Mouse (Mus musculus) thymus, adult 2 months (tissue): ENCODE results near the gene Lrtm2. TPM values are rescaled to one million over a fixed set of nuclear protein-coding genes. Genes with fewer than 3 reads are reported as not detected.
"Not testable (repeated sequence)": the region's sequence is repeated elsewhere in the genome, so short reads cannot be mapped to it uniquely, and the experiment has no call there.

Source experiments
- DNase-seq: peaks from one replicate; pipeline ENCODE4 v3.0.0; 2021
- H3K27ac ChIP-seq: fragments of 200-500 bp; 2 replicates; pipeline ENCODE4 v1.5.1; 2012; ENCODE audit warnings: low read length, control low read depth; ENCODE audit not compliant: control insufficient read depth, insufficient read depth
- H3K27me3 ChIP-seq: fragments of 200-500 bp; 2 replicates; pipeline ENCODE4 v1.6.1; 2012; ENCODE audit warnings: mild to moderate bottlenecking, low read length, moderate library complexity, mixed read lengths; ENCODE audit not compliant: control insufficient read depth, insufficient read depth
- H3K36me3 ChIP-seq: fragments of 200-500 bp; 2 replicates; pipeline ENCODE4 v1.6.1; 2012; ENCODE audit warnings: mild to moderate bottlenecking, low read length, moderate library complexity; ENCODE audit not compliant: control insufficient read depth, insufficient read depth
- H3K4me1 ChIP-seq: fragments of 200-500 bp; replicated peaks from 2 replicates; pipeline ENCODE4 v1.6.1; 2012; ENCODE audit warnings: low read length; ENCODE audit not compliant: control insufficient read depth, insufficient read depth
- H3K4me3 ChIP-seq: fragments of 200-500 bp; 2 replicates; pipeline ENCODE4 v1.5.1; 2012; ENCODE audit warnings: mild to moderate bottlenecking, low read length, control low read depth, moderate library complexity; ENCODE audit not compliant: control insufficient read depth, insufficient read depth
- CTCF ChIP-seq: fragments of 200-500 bp; IDR thresholded peaks from 2 replicates; pipeline ENCODE4 v1.5.1; 2012; ENCODE audit warnings: mild to moderate bottlenecking, control low read depth, low read length, moderate library complexity, borderline replicate concordance; ENCODE audit not compliant: control insufficient read depth, poor library complexity, insufficient read depth; ENCODE audit errors: extremely low read depth
- POLR2A ChIP-seq: fragments of 200-500 bp; IDR thresholded peaks from 2 replicates; pipeline ENCODE4 v1.6.1; 2012; ENCODE audit warnings: mild to moderate bottlenecking, low read length, control low read depth, moderate library complexity; ENCODE audit not compliant: control insufficient read depth, poor library complexity, insufficient read depth; ENCODE audit errors: extremely low read depth
- WGBS: fragments of 180-500 bp; shearing (Covaris S2); methylation state at CpG from one replicate; pipeline ENCODE4 v1.1.7; 2018; 5-methylcytosine and 5-hydroxymethylcytosine counted together
- polyA plus RNA-seq: library from polyadenylated mRNA; depleted of rRNA; stranded (reverse); fragments of >200 nt; gene quantifications from 2 replicates; pipeline ENCODE4 v1.2.3, GENCODE M21; 2012

Gene Lrtm2
- polyA plus RNA-seq, 1 experiment: 1.4 TPM

- no peak for DNase-seq
- Histone ChIP-seq H3K4me3 (no peak overlapping the region), H3K27me3 (no peaks in the 10 kb centered on the region), H3K27ac (no peak overlapping the region), H3K36me3 (peaks cover 42% of the 10 kb centered on the region), H3K4me1 (peaks cover 9% of the 10 kb centered on the region)
- WGBS: 72% methylated on average over 2 of the region's 2 CpGs
- no peak for TF ChIP-seq CTCF
- TF ChIP-seq POLR2A: no peak
These were observed 36.8 kb upstream of the Lrtm2 start for GRCm38 (mm10) chr6:119367382-119367781.

- DNase-seq, H3K4me1 ChIP-seq, H3K27ac ChIP-seq, H3K27me3 ChIP-seq, H3K4me3 ChIP-seq: not testable (repeated sequence)
- peaks cover 42% of the 10 kb centered on the region for H3K36me3 ChIP-seq
- 12% methylated on average over 4 of the region's 4 CpGs for WGBS
These were observed 36.2 kb upstream of the Lrtm2 start for GRCm38 (mm10) chr6:119366800-119367199.

DNA sequence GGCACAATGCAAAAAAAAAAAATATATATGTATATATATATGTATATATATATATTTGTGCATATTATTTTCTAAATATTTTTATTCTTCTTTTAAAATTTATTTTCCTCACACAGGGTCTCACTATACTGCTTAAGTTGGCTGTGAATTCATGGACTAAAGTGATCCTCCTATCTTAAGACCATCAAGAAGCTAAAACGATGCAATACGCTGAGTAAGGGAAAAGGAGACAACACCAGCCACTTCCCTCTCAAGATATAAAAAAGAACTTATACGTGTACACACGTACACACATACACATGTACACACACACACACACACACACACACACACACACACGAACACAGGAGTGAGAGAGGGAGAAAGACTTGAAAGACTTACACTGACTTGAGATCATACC, 33.0 kb upstream of the Lrtm2 start:
- Histone ChIP-seq H3K27me3 (no peaks in the 10 kb centered on the region), H3K36me3 (peaks cover 52% of the 10 kb centered on the region), H3K27ac (no peak overlapping the region), H3K4me1 (peaks cover 9% of the 10 kb centered on the region), H3K4me3 (no peak overlapping the region)
- 97% methylated on average over 5 of the region's 5 CpGs for WGBS
- TF ChIP-seq CTCF (no peak), POLR2A (no peak)
- DNase-seq: no peak

DNA sequence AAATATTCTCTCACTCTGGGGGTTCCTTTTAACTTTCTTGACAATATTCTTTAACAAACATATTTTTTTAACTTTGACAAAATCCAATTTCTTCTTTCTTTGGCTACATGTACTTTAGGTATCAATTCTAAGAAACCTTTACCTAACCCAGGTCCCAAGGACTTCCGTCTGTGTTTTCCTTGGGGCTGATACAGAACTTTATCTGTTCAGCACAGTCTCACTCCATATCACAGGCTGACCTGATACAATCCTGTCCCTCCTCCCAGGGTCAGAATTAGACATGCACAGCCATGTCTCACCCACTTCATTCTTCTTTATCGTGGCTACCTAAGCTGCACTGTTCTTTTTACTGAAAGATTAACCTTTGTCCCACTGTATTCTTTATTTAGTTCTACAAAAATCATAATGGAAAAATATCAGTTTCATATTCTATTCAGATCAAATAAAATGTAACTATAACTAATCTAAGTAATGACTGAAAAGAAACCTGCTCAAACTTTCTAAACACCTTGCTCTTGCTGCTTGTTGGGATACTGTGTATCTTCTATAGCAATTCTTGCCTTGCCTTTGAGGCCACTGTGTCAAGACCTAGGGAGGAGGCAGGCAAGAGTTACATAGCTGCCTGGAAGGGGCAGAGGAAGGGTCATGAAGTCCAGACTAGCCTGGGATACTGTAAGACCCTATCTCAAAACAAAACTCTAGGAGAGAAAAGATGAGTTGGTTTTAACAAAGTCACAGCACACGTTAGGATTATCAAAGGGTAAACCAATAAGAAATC, 30.5 kb upstream of the Lrtm2 start:
- Histone ChIP-seq H3K36me3 (peaks cover 67% of the 10 kb centered on the region), H3K4me1 (no peaks in the 10 kb centered on the region), H3K27me3 (no peaks in the 10 kb centered on the region), H3K4me3 (no peak overlapping the region), H3K27ac (no peak overlapping the region)
- no peak for DNase-seq
- TF ChIP-seq POLR2A: no peak
- TF ChIP-seq CTCF: no peak
- 97% methylated on average over 3 of the region's 3 CpGs for WGBS

DNA sequence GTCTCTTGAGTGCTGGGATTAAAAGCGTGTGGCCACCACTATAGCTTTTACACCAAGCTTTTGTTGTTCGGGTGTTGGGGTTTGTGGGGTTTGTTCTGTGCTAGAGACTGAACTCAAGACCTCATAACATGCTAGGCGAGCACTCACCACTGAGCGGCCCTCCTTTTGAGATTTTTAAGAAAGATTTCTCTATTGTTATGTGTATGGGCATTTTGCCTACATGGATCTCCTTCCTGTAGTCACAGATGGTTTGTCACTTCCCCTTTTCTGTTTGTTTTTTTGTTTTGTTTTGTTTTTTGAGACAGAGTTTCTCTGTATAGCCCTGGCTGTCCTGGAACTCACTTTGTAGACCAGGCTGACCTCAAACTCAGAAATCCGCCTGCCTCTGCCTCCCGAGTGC, 29.7 kb upstream of the Lrtm2 start:
- H3K36me3 ChIP-seq: peaks cover 72% of the 10 kb centered on the region
- not testable (repeated sequence) for H3K4me3 ChIP-seq, DNase-seq, H3K27me3 ChIP-seq, H3K4me1 ChIP-seq, H3K27ac ChIP-seq
- 92% methylated on average over 6 of the region's 6 CpGs for WGBS

GRCm38 (mm10) chr6:119358020-119358571, 27.5 kb upstream of the Lrtm2 start:
- WGBS: 97% methylated on average over 8 of the region's 8 CpGs
- Histone ChIP-seq H3K4me1 (no peaks in the 10 kb centered on the region), H3K36me3 (peaks cover 78% of the 10 kb centered on the region), H3K27ac (no peak overlapping the region), H3K4me3 (no peak overlapping the region), H3K27me3 (no peaks in the 10 kb centered on the region)
- no peak for DNase-seq
- TF ChIP-seq CTCF (no peak), POLR2A (no peak)

DNA sequence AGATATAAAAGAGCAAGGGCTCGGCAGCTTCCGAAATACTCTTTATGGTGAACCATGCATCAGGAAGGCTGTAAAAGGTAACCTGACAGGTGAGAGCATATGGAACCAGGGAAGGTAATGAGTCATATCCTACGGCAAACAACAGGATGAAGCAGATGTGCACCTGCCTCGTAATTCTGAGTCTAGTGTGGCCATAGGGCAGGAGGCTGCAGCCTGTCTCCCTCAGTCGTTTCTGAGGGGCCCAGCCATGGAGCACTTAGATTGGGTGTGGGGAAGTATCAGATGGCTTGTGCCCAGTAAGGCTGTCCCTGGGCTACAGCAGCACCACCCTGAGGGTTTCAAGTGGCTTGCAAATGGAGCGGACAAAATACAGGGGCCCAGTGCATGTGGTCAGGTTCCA, 21.9 kb upstream of the Lrtm2 start:
- no peak for DNase-seq
- no peaks in the 10 kb centered on the region for H3K4me1 ChIP-seq
- no peak overlapping the region for H3K27ac ChIP-seq
- no peak for TF ChIP-seq POLR2A
- no peak for TF ChIP-seq CTCF
- 89% methylated on average over 6 of the region's 6 CpGs for WGBS
- H3K27me3 ChIP-seq: no peaks in the 10 kb centered on the region
- peaks cover 40% of the 10 kb centered on the region for H3K36me3 ChIP-seq
- no peak overlapping the region for H3K4me3 ChIP-seq
